Mouse (Mus musculus) midbrain, embryonic 11.5 days (tissue): ENCODE results near the gene Pidd1. TPM values are rescaled to one million over a fixed set of nuclear protein-coding genes. Genes with fewer than 3 reads are reported as not detected.

Source experiments
- ATAC-seq: fragments of 200-750 bp; cut with Nextera tagmentation; 2 replicates; pipeline ENCODE4 v1.8.0; 2017; ENCODE audit warnings: moderate TSS enrichment, moderate library complexity; ENCODE audit not compliant: low FRiP score
- DNase-seq: peaks from one replicate; pipeline ENCODE4 v3.0.0; 2015; ENCODE audit warnings: low spot score; ENCODE audit errors: missing footprints
- H3K27ac ChIP-seq: fragments of 300-500 bp; sonication (generic); 2 replicates; pipeline ENCODE4 v1.5.1; 2014; ENCODE audit warnings: low read depth, low read length
- H3K27me3 ChIP-seq: fragments of 300-500 bp; sonication (generic); 2 replicates; pipeline ENCODE4 v1.6.1; 2014; ENCODE audit warnings: mild to moderate bottlenecking, low read length, moderate library complexity, mixed read lengths; ENCODE audit not compliant: control insufficient read depth, insufficient read depth
- H3K36me3 ChIP-seq: fragments of 300-500 bp; sonication (generic); 2 replicates; pipeline ENCODE4 v1.6.1; 2014; ENCODE audit warnings: mild to moderate bottlenecking, low read length, moderate library complexity, mixed read lengths; ENCODE audit not compliant: control insufficient read depth, insufficient read depth
- H3K4me1 ChIP-seq: fragments of 300-500 bp; sonication (generic); 2 replicates; pipeline ENCODE4 v1.6.1; 2014; ENCODE audit warnings: low read length; ENCODE audit not compliant: control insufficient read depth, insufficient read depth
- H3K4me2 ChIP-seq: fragments of 300-500 bp; sonication (generic); 2 replicates; pipeline ENCODE4 v1.6.1; 2014; ENCODE audit warnings: mild to moderate bottlenecking, moderate library complexity
- H3K4me3 ChIP-seq: fragments of 300-500 bp; sonication (generic); 2 replicates; pipeline ENCODE4 v1.5.1; 2014; ENCODE audit warnings: low read depth, low read length
- H3K9ac ChIP-seq: fragments of 300-500 bp; sonication (generic); 2 replicates; pipeline ENCODE4 v1.6.1; 2014; ENCODE audit warnings: low read length
- H3K9me3 ChIP-seq: fragments of 300-500 bp; sonication (generic); 2 replicates; pipeline ENCODE4 v1.6.1; 2016; ENCODE audit warnings: low read length; ENCODE audit not compliant: control insufficient read depth
- WGBS: fragments of 180-500 bp; shearing (Covaris S2); extraction: QIAGEN DNeasy Blood & Tissue Kit; methylation state at CpG from one replicate; pipeline ENCODE4 v1.1.7; 2014; 5-methylcytosine and 5-hydroxymethylcytosine counted together
- polyA plus RNA-seq: library from polyadenylated mRNA; unstranded; fragments of >200 nt; fragmentation: Nextera tagmentation; extraction: Ambion mirVana; gene quantifications from 2 replicates; pipeline ENCODE4 v1.2.1, GENCODE M21; 2014

Gene Pidd1
- polyA plus RNA-seq, 1 experiment from 2014 or later: 7.8 TPM

- DNase-seq (peak; percentile 90), ATAC-seq (peak; percentile 81)
- peaks cover 27% of the 10 kb centered on the region for H3K4me1 ChIP-seq
- H3K9ac ChIP-seq: peak overlapping the region; percentile 81
- H3K27ac ChIP-seq: peak overlapping the region; percentile 66
- H3K4me3 ChIP-seq: peak overlapping the region; percentile 68
- H3K9me3 ChIP-seq: no peaks in the 10 kb centered on the region
- peaks cover 34% of the 10 kb centered on the region for H3K27me3 ChIP-seq
- 28% methylated on average over 8 of the region's 8 CpGs for WGBS
- peaks cover 8% of the 10 kb centered on the region; the same call in 1 of the 2 replicates for H3K36me3 ChIP-seq
- H3K4me2 ChIP-seq: peak overlapping the region; percentile 72
Measured at GRCm38 (mm10) chr7:141468522-141469211, 24.8 kb upstream of the Pidd1 start.

DNA sequence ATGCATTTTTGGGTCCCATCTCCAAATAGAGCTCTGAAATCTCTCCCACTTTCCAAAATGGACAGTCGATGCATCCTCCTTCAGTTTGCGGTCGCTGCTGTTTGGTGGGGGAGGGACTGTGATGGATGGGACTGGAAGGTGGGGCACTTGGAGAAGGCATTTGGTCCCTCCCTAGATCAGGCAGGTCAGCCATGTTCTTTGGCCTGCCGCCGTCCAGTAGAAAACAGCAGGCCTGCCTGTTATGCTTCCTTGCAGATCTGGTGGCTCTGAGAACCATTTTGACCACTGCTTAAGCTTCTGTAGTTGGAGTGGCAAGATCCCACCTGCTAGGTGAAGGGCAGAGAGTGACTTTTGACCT, 24.3 kb upstream of the Pidd1 start:
- peak overlapping the region; percentile 66 for H3K27ac ChIP-seq
- DNase-seq (peak; percentile 90), ATAC-seq (0 out of 2 replicates have a peak, but pooled peaks have one; percentile 8)
- peaks cover 39% of the 10 kb centered on the region for H3K27me3 ChIP-seq
- no peaks in the 10 kb centered on the region for H3K9me3 ChIP-seq
- peak overlapping the region; percentile 68 for H3K4me3 ChIP-seq
- peak overlapping the region; percentile 72 for H3K4me2 ChIP-seq
- H3K9ac ChIP-seq: peak overlapping the region; percentile 81
- peaks cover 8% of the 10 kb centered on the region; the same call in 1 of the 2 replicates for H3K36me3 ChIP-seq
- WGBS: 28% methylated on average over 5 of the region's 5 CpGs
- H3K4me1 ChIP-seq: peaks cover 25% of the 10 kb centered on the region

DNA sequence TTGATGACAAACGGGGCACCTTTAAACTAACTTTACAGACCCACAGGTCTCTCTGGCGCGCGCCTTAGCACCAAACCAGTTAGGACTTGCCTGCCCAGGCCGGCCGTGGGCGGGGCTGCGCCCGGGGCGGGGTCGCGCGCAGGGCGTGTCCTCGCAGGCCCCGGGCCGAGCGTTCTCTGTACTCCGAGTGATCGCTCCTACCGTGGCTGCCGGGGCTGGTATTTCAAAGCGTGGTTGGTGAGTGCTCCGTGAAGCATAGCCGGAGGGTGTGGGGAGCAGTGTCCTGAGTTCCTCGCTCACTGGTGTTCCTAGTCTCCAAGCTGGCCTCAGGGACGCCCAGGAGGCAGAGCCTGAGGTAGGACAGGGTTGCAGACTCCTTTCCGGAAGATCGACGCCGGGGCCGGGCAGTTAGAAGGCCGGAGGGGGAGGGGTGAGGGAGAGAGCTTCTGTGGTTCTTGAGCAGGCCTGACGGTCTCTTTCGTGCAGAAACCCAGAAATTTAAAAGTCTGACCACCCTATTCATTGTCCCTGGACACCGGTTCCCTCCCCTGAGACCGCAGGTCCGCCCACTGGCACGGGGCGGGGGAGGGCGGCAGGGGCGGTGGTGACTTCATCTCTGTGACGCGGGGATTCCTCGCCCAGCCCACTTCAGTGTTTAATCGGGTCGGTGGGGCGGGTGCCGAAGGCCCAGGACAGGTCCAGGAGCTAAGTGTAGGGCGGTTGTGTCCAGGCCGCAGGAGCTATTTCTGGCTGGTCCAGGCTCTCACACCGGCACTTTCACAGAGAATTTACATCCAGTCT, 23.6 kb upstream of the Pidd1 start, which contains the start of gene Cd151:
TSS of gene Cd151 (plus strand) at position 163 of the 801 bp plus-strand sequence.
- Histone ChIP-seq H3K4me2 (peak within 1 kb of the TSS; percentile 72), H3K9ac (peak within 1 kb of the TSS; percentile 81), H3K4me3 (peak within 1 kb of the TSS; percentile 68), H3K9me3 (no peaks in the 10 kb centered on the region), H3K4me1 (peaks cover 25% of the 10 kb centered on the region), H3K36me3 (peaks cover 5% of the 10 kb centered on the region; the same call in 1 of the 2 replicates), H3K27me3 (peaks cover 46% of the 10 kb centered on the region), H3K27ac (peak within 1 kb of the TSS; percentile 66)
- ATAC-seq: peak; percentile 77
- peak; percentile 98 for DNase-seq
- under 1% methylated on average over 52 of the region's 52 CpGs for WGBS

GRCm38 (mm10) chr7:141466607-141467148, 22.9 kb upstream of the Pidd1 start:
- Histone ChIP-seq H3K4me1 (peaks cover 29% of the 10 kb centered on the region), H3K4me2 (peak overlapping the region; percentile 72), H3K27me3 (peaks cover 54% of the 10 kb centered on the region), H3K9ac (peak overlapping the region; percentile 81; the same call in 1 of the 2 replicates), H3K27ac (no peak overlapping the region), H3K9me3 (no peaks in the 10 kb centered on the region), H3K36me3 (peaks cover 2% of the 10 kb centered on the region; the same call in 1 of the 2 replicates), H3K4me3 (peak overlapping the region; percentile 68)
- 58% methylated on average over 10 of the region's 10 CpGs for WGBS
- ATAC-seq: no peak
- DNase-seq: peak; percentile 84

GRCm38 (mm10) chr7:141466045-141466394, 22.2 kb upstream of the Pidd1 start:
- Histone ChIP-seq H3K36me3 (peaks cover 2% of the 10 kb centered on the region; the same call in 1 of the 2 replicates), H3K4me2 (no peak overlapping the region), H3K27ac (no peak overlapping the region), H3K4me1 (peaks cover 31% of the 10 kb centered on the region), H3K27me3 (peaks cover 60% of the 10 kb centered on the region), H3K9me3 (no peaks in the 10 kb centered on the region), H3K9ac (no peak overlapping the region), H3K4me3 (no peak overlapping the region)
- no peak for DNase-seq
- ATAC-seq: no peak
- WGBS: 79% methylated on average over 7 of the region's 7 CpGs

DNA sequence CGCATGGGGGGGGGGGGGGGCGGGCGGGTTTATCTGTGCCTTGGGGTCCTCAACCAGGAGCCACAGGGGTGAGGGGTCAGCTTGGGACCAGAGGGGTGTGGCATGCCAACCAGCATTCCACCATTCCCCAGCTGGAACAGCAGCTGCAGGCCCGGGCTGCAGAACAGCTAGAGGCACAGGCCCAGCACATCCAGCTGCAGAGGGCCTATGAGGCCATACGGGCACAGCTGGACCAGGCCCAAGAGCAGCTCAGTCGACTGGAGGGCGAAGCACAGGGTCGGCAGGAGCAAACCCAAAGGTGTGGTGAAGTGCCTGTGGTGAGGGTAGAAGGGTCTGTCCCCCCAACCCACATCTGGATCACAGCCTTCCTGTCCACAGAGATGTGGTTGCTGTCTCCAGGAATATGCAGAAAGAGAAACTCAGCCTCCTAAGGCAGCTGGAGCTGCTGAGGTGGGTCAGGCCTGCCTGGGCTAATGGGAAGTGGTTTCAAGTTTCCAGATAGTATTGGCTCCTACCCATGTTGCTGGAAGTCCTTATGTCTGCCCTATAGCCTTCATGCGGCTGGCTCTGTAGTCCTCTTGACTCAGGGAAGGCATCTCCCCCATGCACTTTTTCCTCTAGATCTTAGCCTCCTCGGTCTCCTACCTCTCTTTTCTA, 21.7 kb upstream of the Pidd1 start:
- Histone ChIP-seq H3K9me3 (no peaks in the 10 kb centered on the region), H3K27ac (no peak overlapping the region), H3K4me3 (0 out of 2 replicates have a peak overlapping the region, but pooled peaks have one; percentile 14), H3K4me2 (no peak overlapping the region), H3K4me1 (peaks cover 31% of the 10 kb centered on the region), H3K27me3 (peaks cover 65% of the 10 kb centered on the region), H3K36me3 (peaks cover 2% of the 10 kb centered on the region; the same call in 1 of the 2 replicates), H3K9ac (no peak overlapping the region)
- ATAC-seq: no peak
- 48% methylated on average over 8 of the region's 10 CpGs for WGBS
- DNase-seq: no peak

GRCm38 (mm10) chr7:141464603-141465201, 20.9 kb upstream of the Pidd1 start:
- H3K27me3 ChIP-seq: peaks cover 71% of the 10 kb centered on the region
- no peak overlapping the region for H3K9ac ChIP-seq
- no peak overlapping the region for H3K27ac ChIP-seq
- WGBS: 3% methylated on average over 38 of the region's 38 CpGs
- H3K4me2 ChIP-seq: peak overlapping the region; percentile 6; the same call in 1 of the 2 replicates
- DNase-seq (peak; percentile 89), ATAC-seq (no peak)
- no peaks in the 10 kb centered on the region for H3K9me3 ChIP-seq
- H3K4me3 ChIP-seq: peak overlapping the region; percentile 14; the same call in 1 of the 2 replicates
- H3K4me1 ChIP-seq: peaks cover 31% of the 10 kb centered on the region
- no peaks in the 10 kb centered on the region for H3K36me3 ChIP-seq

DNA sequence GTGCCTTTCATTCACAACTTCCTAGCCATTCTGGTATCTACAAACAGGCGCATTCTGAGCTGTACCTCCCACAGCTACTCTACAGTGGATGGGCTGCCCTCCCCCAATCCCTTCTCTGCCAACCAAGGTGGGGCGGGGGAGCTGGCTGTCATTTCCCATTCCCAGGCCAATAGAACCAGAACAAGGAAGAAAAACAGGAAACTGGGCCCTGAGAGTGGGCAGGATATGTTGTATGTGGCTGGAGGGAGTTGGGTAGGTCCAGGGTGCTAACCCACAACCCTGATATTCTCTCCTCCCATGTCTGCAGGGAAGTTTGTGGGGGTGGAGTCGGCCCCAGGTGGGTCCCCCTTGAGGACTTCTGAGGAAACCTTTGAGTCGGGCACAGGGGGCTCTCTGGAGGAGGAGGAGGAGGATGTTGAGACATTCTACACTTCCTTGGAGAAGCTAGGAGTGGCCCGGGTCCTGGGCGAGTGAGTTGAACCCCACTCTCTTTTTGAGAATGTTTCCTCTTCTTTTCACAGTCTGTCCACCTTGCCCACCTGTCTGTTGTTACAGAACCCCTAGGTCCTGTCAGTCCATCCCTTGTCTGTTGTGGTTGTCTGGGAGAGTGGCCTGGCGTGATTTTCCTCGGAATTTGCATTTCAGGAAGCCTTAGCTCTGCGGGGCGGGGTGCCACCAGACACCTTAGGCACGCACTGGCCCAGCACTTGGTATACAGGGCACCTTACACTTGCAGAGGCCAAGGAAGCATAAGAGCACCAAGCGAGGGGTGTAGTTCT, 20.2 kb upstream of the Pidd1 start:
- ATAC-seq (no peak), DNase-seq (peak; percentile 84)
- Histone ChIP-seq H3K4me1 (peaks cover 25% of the 10 kb centered on the region), H3K9ac (no peak overlapping the region), H3K4me3 (no peak overlapping the region; the same call in 1 of the 2 replicates), H3K9me3 (no peaks in the 10 kb centered on the region), H3K27ac (no peak overlapping the region), H3K36me3 (no peaks in the 10 kb centered on the region), H3K4me2 (no peak overlapping the region), H3K27me3 (peaks cover 71% of the 10 kb centered on the region)
- 19% methylated on average over 12 of the region's 12 CpGs for WGBS
